Mouse (Mus musculus) forebrain, embryonic 11.5 days (tissue): ENCODE measurements around the gene Map4k4. TPM values are rescaled to one million over a fixed set of nuclear protein-coding genes. Genes with fewer than 3 reads are reported as not detected.

ENCODE experiments used
- ATAC-seq: fragments of 200-750 bp; cut with Nextera tagmentation; replicated peaks from 2 replicates; pipeline ENCODE4 v1.8.0; 2017; ENCODE audit warnings: moderate TSS enrichment; ENCODE audit not compliant: low FRiP score
- DNase-seq: peaks from one replicate; pipeline ENCODE4 v3.0.0-alpha.2; 2017; ENCODE audit warnings: low spot score
- H3K27ac ChIP-seq: fragments of 300-500 bp; sonication (generic); 2 replicates; pipeline ENCODE4 v1.5.1; 2014; ENCODE audit warnings: low read depth, low read length
- H3K27me3 ChIP-seq: fragments of 300-500 bp; sonication (generic); 2 replicates; pipeline ENCODE4 v1.6.1; 2014; ENCODE audit warnings: mild to moderate bottlenecking, low read length, mixed read lengths; ENCODE audit not compliant: control insufficient read depth, insufficient read depth
- H3K36me3 ChIP-seq: fragments of 300-500 bp; sonication (generic); 2 replicates; pipeline ENCODE4 v1.6.1; 2014; ENCODE audit warnings: mild to moderate bottlenecking, low read length, moderate library complexity, mixed read lengths; ENCODE audit not compliant: control insufficient read depth, insufficient read depth
- H3K4me1 ChIP-seq: fragments of 300-500 bp; sonication (generic); replicated peaks from 2 replicates; pipeline ENCODE4 v1.6.1; 2014; ENCODE audit warnings: low read length, mixed read lengths; ENCODE audit not compliant: control insufficient read depth, insufficient read depth
- H3K4me2 ChIP-seq: fragments of 300-500 bp; sonication (generic); 2 replicates; pipeline ENCODE4 v1.6.1; 2014; ENCODE audit warnings: low read depth, mild to moderate bottlenecking, low read length, moderate library complexity, mixed read lengths; ENCODE audit not compliant: severe bottlenecking
- H3K4me3 ChIP-seq: fragments of 300-500 bp; sonication (generic); 2 replicates; pipeline ENCODE4 v1.5.1; 2014; ENCODE audit warnings: low read depth, low read length
- H3K9ac ChIP-seq: fragments of 300-500 bp; sonication (generic); 2 replicates; pipeline ENCODE4 v1.6.1; 2014; ENCODE audit warnings: low read length
- H3K9me3 ChIP-seq: fragments of 300-500 bp; sonication (generic); 2 replicates; pipeline ENCODE4 v1.6.1; 2016; ENCODE audit warnings: low read length, mixed read lengths; ENCODE audit not compliant: control insufficient read depth
- WGBS: fragments of 180-500 bp; shearing (Covaris S2); extraction: QIAGEN DNeasy Blood & Tissue Kit; methylation state at CpG from one replicate; pipeline ENCODE4 v1.1.7; 2014; 5-methylcytosine and 5-hydroxymethylcytosine counted together
- polyA plus RNA-seq: library from polyadenylated mRNA; unstranded; fragments of >200 nt; fragmentation: Nextera tagmentation; extraction: Ambion mirVana; gene quantifications from 2 replicates; pipeline ENCODE4 v1.2.1, GENCODE M21; 2014

The Map4k4 gene
- polyA plus RNA-seq, 1 experiment from 2014 or later = 52.4 TPM

DNA sequence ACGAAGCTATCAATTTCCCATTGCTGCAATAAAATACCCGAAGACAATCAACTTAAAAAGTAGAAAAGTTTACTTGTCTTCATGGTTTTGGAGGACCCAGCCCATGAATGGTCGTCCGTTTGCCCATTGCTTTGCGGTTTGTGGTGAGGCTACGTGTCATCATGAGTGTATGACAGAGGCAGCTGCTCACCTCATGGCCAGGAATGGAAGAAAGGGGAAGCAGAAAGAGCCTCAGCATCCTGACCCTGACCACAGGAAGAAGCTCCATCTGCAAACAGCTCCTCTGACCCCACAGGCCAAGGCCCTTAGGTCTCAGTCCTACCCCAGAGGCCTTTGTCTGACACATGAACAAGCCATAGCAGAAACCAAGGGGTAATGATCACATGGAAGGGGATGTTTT lies 150.4 kb downstream of the Map4k4 start:
- DNase-seq (no peak), ATAC-seq (no peak)
- Histone ChIP-seq H3K4me1 (no peaks in the 10 kb centered on the region), H3K36me3 (no peaks in the 10 kb centered on the region), H3K9me3 (no peaks in the 10 kb centered on the region), H3K4me2 (no peak overlapping the region), H3K4me3 (no peak overlapping the region), H3K27me3 (no peaks in the 10 kb centered on the region), H3K27ac (no peak overlapping the region), H3K9ac (no peak overlapping the region)
- 92% methylated on average over 6 of the region's 6 CpGs for WGBS

GRCm38 (mm10) chr1:40052156-40052555 lies 151.4 kb downstream of the Map4k4 start:
- H3K27ac ChIP-seq = no peak overlapping the region
- ATAC-seq (no peak), DNase-seq (no peak)
- H3K4me2 ChIP-seq = no peak overlapping the region
- H3K4me3 ChIP-seq = no peak overlapping the region
- WGBS = 81% methylated on average over 8 of the region's 8 CpGs
- H3K36me3 ChIP-seq = no peaks in the 10 kb centered on the region
- H3K9me3 ChIP-seq = no peaks in the 10 kb centered on the region
- H3K4me1 ChIP-seq = no peaks in the 10 kb centered on the region
- no peak overlapping the region for H3K9ac ChIP-seq
- no peaks in the 10 kb centered on the region for H3K27me3 ChIP-seq

DNA sequence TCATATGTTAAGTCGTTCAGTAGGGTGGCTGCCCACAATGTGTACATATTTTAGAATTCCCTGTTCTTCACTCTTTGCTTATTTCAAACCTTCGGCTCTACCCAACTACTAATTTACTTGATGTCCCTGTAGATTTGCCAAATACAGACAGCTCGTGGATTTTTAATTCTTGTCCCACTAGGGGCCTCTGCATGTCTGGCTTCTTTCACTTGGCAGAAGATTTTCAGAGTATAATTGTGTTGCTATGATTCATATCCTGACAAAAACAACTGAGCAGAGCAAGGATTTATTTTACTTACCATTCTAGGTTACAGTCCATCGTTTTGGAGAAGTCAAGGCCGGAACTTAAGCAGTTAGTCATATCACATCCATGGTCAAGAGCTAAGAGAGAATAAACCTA lies 152.4 kb downstream of the Map4k4 start:
- no peak overlapping the region for H3K27ac ChIP-seq
- no peaks in the 10 kb centered on the region for H3K9me3 ChIP-seq
- H3K4me3 ChIP-seq = no peak overlapping the region
- no peaks in the 10 kb centered on the region for H3K27me3 ChIP-seq
- no peak overlapping the region for H3K9ac ChIP-seq
- ATAC-seq = no peak
- no peaks in the 10 kb centered on the region for H3K36me3 ChIP-seq
- no peak for DNase-seq
- WGBS = 90% methylated on average over 5 of the region's 5 CpGs
- H3K4me1 ChIP-seq = no peaks in the 10 kb centered on the region
- no peak overlapping the region for H3K4me2 ChIP-seq

DNA sequence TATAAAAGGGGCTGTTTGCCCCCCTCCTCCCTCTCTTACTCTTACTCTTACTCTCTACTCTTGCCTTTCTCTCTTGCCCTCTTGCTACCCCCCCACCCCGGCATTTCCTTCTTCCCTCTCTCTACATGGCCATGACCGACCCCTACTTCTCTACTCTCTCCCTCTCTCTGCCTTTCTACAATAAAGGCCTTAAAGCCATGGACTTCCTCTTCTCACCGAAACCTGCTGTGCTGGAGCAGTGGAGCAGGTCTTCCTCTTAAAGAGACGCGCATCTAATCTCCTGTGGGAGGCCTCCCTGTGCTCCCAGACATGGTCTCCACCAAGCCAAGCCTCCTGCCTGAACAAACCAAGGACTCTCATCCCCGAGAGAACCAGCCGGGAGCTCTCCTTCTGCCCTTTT lies 154.3 kb downstream of the Map4k4 start:
- 80% methylated on average over 7 of the region's 7 CpGs for WGBS
- no peaks in the 10 kb centered on the region for H3K36me3 ChIP-seq
- H3K4me3 ChIP-seq = no peak overlapping the region
- ATAC-seq (no peak), DNase-seq (no peak)
- H3K9me3 ChIP-seq = no peaks in the 10 kb centered on the region
- H3K4me1 ChIP-seq = no peaks in the 10 kb centered on the region
- H3K27ac ChIP-seq = no peak overlapping the region
- no peak overlapping the region for H3K9ac ChIP-seq
- no peak overlapping the region for H3K4me2 ChIP-seq
- H3K27me3 ChIP-seq = no peaks in the 10 kb centered on the region

- DNase-seq = no peak
- Histone ChIP-seq H3K9me3 (no peaks in the 10 kb centered on the region), H3K4me3 (no peak overlapping the region), H3K27me3 (no peaks in the 10 kb centered on the region), H3K4me2 (no peak overlapping the region), H3K4me1 (no peaks in the 10 kb centered on the region), H3K27ac (no peak overlapping the region), H3K36me3 (no peaks in the 10 kb centered on the region), H3K9ac (no peak overlapping the region)
- no peak for ATAC-seq
- WGBS = 95% methylated on average over 5 of the region's 5 CpGs
Observed at GRCm38 (mm10) chr1:40055963-40056362, 155.2 kb downstream of the Map4k4 start.

DNA sequence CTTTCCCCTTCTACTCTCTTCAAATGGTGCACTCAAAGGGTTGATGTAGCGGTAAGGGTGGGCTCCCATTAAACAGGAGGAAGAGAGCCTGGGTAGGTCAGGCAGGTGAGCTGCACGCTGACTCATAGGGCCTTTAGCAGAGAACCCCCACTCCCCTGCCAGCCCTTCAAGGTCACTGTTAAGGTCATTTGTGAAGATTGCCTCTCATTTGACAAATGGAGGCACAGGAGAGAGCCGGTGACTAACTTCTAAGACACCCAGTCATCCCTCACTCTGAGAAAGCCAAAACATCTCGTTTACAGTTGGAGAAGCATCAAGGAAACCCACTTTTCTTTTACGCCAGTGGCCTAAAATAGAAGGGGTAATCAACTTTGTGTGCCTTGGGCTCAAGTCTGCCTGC lies 156.6 kb downstream of the Map4k4 start:
- Histone ChIP-seq H3K4me2 (no peak overlapping the region), H3K36me3 (no peaks in the 10 kb centered on the region), H3K27me3 (no peaks in the 10 kb centered on the region), H3K4me3 (no peak overlapping the region), H3K4me1 (no peaks in the 10 kb centered on the region), H3K9me3 (no peaks in the 10 kb centered on the region), H3K27ac (no peak overlapping the region), H3K9ac (no peak overlapping the region)
- no peak for ATAC-seq
- DNase-seq = no peak
- WGBS = 75% methylated on average over 5 of the region's 5 CpGs

GRCm38 (mm10) chr1:40058013-40058412 lies 157.3 kb downstream of the Map4k4 start:
- DNase-seq = no peak
- WGBS = 56% methylated on average over 11 of the region's 11 CpGs
- ATAC-seq = no peak

DNA sequence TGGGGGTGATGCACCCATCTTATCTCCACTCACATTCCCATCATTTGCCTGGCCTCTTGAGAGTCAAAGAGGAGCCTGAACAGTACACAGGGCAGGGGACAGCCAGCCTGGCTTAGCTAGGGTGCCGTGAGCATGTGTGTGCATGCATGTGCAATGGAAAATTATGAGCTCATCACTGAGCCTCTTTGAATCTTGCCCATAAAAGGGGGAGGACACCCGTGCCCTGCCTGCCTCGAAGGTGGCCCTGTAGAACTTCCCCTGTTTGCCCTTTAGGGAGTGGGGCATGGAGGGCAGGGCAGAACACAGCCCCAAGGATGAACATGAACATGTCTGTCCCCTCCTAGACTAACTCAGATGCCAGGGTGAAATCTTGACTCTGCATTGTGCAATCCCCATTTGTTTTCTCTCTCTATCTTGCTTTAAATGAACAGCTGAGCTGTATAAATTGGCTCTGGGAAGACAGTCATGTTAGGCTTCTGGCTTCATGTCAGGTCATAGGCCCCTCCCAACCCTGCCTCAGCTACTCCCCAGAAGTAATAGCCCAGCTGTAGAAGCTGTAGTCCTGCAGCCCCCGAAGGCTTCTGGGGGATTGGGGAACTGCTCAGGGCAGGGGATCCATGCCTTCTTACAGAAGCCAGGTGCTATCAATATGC lies 158.5 kb downstream of the Map4k4 start:
- Histone ChIP-seq H3K27me3 (no peaks in the 10 kb centered on the region), H3K27ac (no peak overlapping the region), H3K9ac (no peak overlapping the region), H3K4me1 (no peaks in the 10 kb centered on the region), H3K36me3 (no peaks in the 10 kb centered on the region), H3K9me3 (no peaks in the 10 kb centered on the region), H3K4me2 (no peak overlapping the region), H3K4me3 (no peak overlapping the region)
- WGBS = 84% methylated on average over 4 of the region's 4 CpGs
- no peak for DNase-seq
- no peak for ATAC-seq

More at GRCm38 (mm10) chr1:40058013-40058412, 157.3 kb downstream of the Map4k4 start:
- H3K4me3 ChIP-seq = no peak overlapping the region
- H3K4me1 ChIP-seq = no peaks in the 10 kb centered on the region
- H3K36me3 ChIP-seq = no peaks in the 10 kb centered on the region
- H3K27me3 ChIP-seq = no peaks in the 10 kb centered on the region
- no peak overlapping the region for H3K27ac ChIP-seq
- H3K4me2 ChIP-seq = no peak overlapping the region
- no peaks in the 10 kb centered on the region for H3K9me3 ChIP-seq
- H3K9ac ChIP-seq = no peak overlapping the region

DNA sequence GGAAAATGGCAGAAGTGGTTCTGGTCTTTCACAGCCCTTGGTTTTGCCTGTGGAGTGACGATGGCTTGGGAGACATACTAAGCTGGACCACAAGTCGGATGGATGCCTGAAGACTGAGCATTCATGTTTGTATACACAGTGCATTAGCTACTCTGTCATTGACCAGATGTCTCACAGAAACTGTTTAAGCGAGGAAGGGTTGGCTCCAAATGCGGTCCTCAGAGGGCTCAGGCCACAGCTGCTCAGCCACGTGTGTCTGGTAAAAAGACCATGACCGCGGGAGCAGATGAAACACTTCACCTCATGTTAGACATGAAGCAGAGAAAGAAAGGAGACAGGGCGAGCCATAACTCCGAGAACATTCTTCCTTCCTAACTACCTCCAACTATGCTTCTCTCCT lies 160.6 kb downstream of the Map4k4 start:
- no peaks in the 10 kb centered on the region for H3K9me3 ChIP-seq
- H3K4me3 ChIP-seq = no peak overlapping the region
- no peaks in the 10 kb centered on the region for H3K36me3 ChIP-seq
- DNase-seq (no peak), ATAC-seq (no peak)
- no peak overlapping the region for H3K9ac ChIP-seq
- H3K4me1 ChIP-seq = no peaks in the 10 kb centered on the region
- no peak overlapping the region for H3K27ac ChIP-seq
- 86% methylated on average over 9 of the region's 9 CpGs for WGBS
- no peaks in the 10 kb centered on the region for H3K27me3 ChIP-seq
- H3K4me2 ChIP-seq = no peak overlapping the region
